ENCODE assay signal across 25 mouse cellular contexts in genomic region chr3:14249458-14249857, GRCm38 (mm10).
"Had no signal": no experiment of that assay in that cellular context is flagged by ENCODE, and none has a peak within 500 bp of the region (broad histone marks: within the 10 kb centered on the region; RNA-seq: fewer than 3 reads in every experiment).

No protein-coding gene starts in this region.

- DNase-seq: gastrocnemius, adult 2 months; gastrocnemius, postnatal 10 days; gastrocnemius, postnatal 25 days; heart, adult 18-20 months; heart, postnatal 14 days; heart, postnatal 36 days; kidney, adult 18-20 months; kidney, adult 8-10 months; kidney, postnatal 10 days; kidney, postnatal 25 days; kidney, postnatal 4 days; liver; liver, embryonic 13.5 days had no signal

- ATAC-seq: hindbrain, postnatal 0 days; intestine, postnatal 0 days had no signal

- H3K4me1 ChIP-seq: heart, embryonic 10.5 days; heart, embryonic 12.5 days; hindbrain, embryonic 13.5 days; hindbrain, embryonic 15.5 days; limb, embryonic 10.5 days; limb, embryonic 12.5 days; liver, embryonic 13.5 days; liver, embryonic 15.5 days had no signal

- H3K27ac ChIP-seq: gastrocnemius, adult 2 months; heart, embryonic 10.5 days; hindbrain, embryonic 13.5 days; hindbrain, embryonic 15.5 days; hindbrain, postnatal 0 days; layer of hippocampus, adult 2 months; left cerebral cortex, adult 2 months; limb, embryonic 10.5 days; limb, embryonic 12.5 days; liver, embryonic 13.5 days; liver, embryonic 15.5 days had no signal

- H3K27me3 ChIP-seq: heart, embryonic 12.5 days; hindbrain, embryonic 13.5 days; hindbrain, embryonic 15.5 days; limb, embryonic 12.5 days; liver, embryonic 13.5 days; liver, embryonic 15.5 days had no signal

- H3K4me2 ChIP-seq: heart, embryonic 12.5 days; hindbrain, embryonic 13.5 days; hindbrain, embryonic 15.5 days; limb, embryonic 12.5 days; liver, embryonic 11.5 days; liver, embryonic 13.5 days; liver, embryonic 15.5 days had no signal

- H3K4me3 ChIP-seq: gastrocnemius, adult 2 months; heart, embryonic 10.5 days; heart, embryonic 12.5 days; hindbrain, embryonic 13.5 days; hindbrain, embryonic 15.5 days; layer of hippocampus, adult 2 months; left cerebral cortex, adult 2 months; limb, embryonic 10.5 days; limb, embryonic 12.5 days; liver, embryonic 13.5 days; liver, embryonic 15.5 days had no signal

- H3K9me3 ChIP-seq: heart, embryonic 10.5 days; heart, embryonic 12.5 days; hindbrain, embryonic 13.5 days; hindbrain, embryonic 15.5 days; limb, embryonic 10.5 days; limb, embryonic 12.5 days; liver, embryonic 13.5 days; liver, embryonic 15.5 days had no signal

- H3K36me3 ChIP-seq: heart, embryonic 10.5 days; heart, embryonic 12.5 days; hindbrain, embryonic 13.5 days; hindbrain, embryonic 15.5 days; limb, embryonic 10.5 days; limb, embryonic 12.5 days; liver, embryonic 13.5 days; liver, embryonic 15.5 days had no signal

- H3K9ac ChIP-seq: heart, embryonic 12.5 days; hindbrain, embryonic 13.5 days; hindbrain, embryonic 15.5 days; limb, embryonic 12.5 days; liver, embryonic 13.5 days; liver, embryonic 15.5 days had no signal
